Mouse (Mus musculus) bone marrow, adult 2 months (tissue): ENCODE measurements around the gene 1700037H04Rik. TPM values are rescaled to one million over a fixed set of nuclear protein-coding genes. Genes with fewer than 3 reads are reported as not detected.

Source experiments
- H3K27ac ChIP-seq: fragments of 200-500 bp; 2 replicates; pipeline ENCODE4 v1.5.1; 2012; ENCODE audit warnings: low read depth, mild to moderate bottlenecking, control low read depth, inconsistent platforms, low read length; ENCODE audit not compliant: control insufficient read depth, poor library complexity, insufficient read depth
- H3K4me1 ChIP-seq: fragments of 200-500 bp; 2 replicates; pipeline ENCODE4 v1.6.1; 2011; ENCODE audit warnings: low read length; ENCODE audit not compliant: control insufficient read depth, insufficient read depth
- H3K4me3 ChIP-seq: fragments of 200-500 bp; replicated peaks from 2 replicates; pipeline ENCODE3; 2011; ENCODE audit warnings: mild to moderate bottlenecking, low read depth, low read length, control low read depth; ENCODE audit not compliant: control insufficient read depth
- CTCF ChIP-seq: fragments of 200-500 bp; IDR thresholded peaks from 2 replicates; pipeline ENCODE4 v1.5.1; 2011; ENCODE audit warnings: low read length, control low read depth; ENCODE audit not compliant: control insufficient read depth, insufficient read depth
- POLR2A ChIP-seq: fragments of 200-500 bp; IDR thresholded peaks from 2 replicates; pipeline ENCODE4 v1.6.1; 2011; ENCODE audit warnings: low read depth, mild to moderate bottlenecking, control low read depth, low read length, borderline replicate concordance; ENCODE audit not compliant: control insufficient read depth
- WGBS: fragments of 180-500 bp; shearing (Covaris S2); methylation state at CpG from one replicate; pipeline ENCODE4 v1.1.7; 2018; 5-methylcytosine and 5-hydroxymethylcytosine counted together
- polyA plus RNA-seq: library from polyadenylated mRNA; stranded (reverse); fragments of >200 nt; gene quantifications from 2 replicates; pipeline ENCODE4 v1.2.4, GENCODE M21; 2011; ENCODE audit warnings: low replicate concordance; ENCODE audit not compliant: missing spikeins, insufficient read depth, insufficient read length

1700037H04Rik gene
- polyA plus RNA-seq, 1 experiment = 46.9 TPM

- TF ChIP-seq CTCF = no peak
- H3K27ac ChIP-seq = no peak overlapping the region
- WGBS = 82% methylated on average over 2 of the region's 2 CpGs
- no peak overlapping the region for H3K4me3 ChIP-seq
- H3K4me1 ChIP-seq = peaks cover 7% of the 10 kb centered on the region
Measured at GRCm38 (mm10) chr2:131200710-131201109, 40.8 kb upstream of the 1700037H04Rik start.

- TF ChIP-seq CTCF = no peak
- TF ChIP-seq POLR2A = no peak
- peak overlapping the region; percentile 38 for H3K27ac ChIP-seq
- 76% methylated on average over 16 of the region's 16 CpGs for WGBS
Measured at GRCm38 (mm10) chr2:131196606-131197316, 36.9 kb upstream of the 1700037H04Rik start.

GRCm38 (mm10) chr2:131191005-131191390, 31.1 kb upstream of the 1700037H04Rik start:
- H3K4me1 ChIP-seq = peaks cover 7% of the 10 kb centered on the region
- no peak for TF ChIP-seq POLR2A
- no peak for TF ChIP-seq CTCF
- 49% methylated on average over 7 of the region's 7 CpGs for WGBS
- no peak overlapping the region for H3K4me3 ChIP-seq
- H3K27ac ChIP-seq = peak overlapping the region; percentile 62

More at GRCm38 (mm10) chr2:131196606-131197316, 36.9 kb upstream of the 1700037H04Rik start:
- H3K4me1 ChIP-seq = peaks cover 2% of the 10 kb centered on the region; the same call in 1 of the 2 replicates
- H3K4me3 ChIP-seq = no peak overlapping the region

- 80% methylated on average over 10 of the region's 10 CpGs for WGBS
- Histone ChIP-seq H3K27ac (peak overlapping the region; percentile 71), H3K4me1 (peaks cover 7% of the 10 kb centered on the region), H3K4me3 (no peak overlapping the region)
- no peak for TF ChIP-seq CTCF
- TF ChIP-seq POLR2A = no peak
Measured at GRCm38 (mm10) chr2:131190344-131191004, 30.6 kb upstream of the 1700037H04Rik start.

GRCm38 (mm10) chr2:131189521-131190309, 29.8 kb upstream of the 1700037H04Rik start:
- TF ChIP-seq POLR2A (no peak), CTCF (no peak)
- Histone ChIP-seq H3K4me1 (peaks cover 7% of the 10 kb centered on the region), H3K27ac (peak overlapping the region; percentile 71), H3K4me3 (peak overlapping the region; percentile 35)
- 43% methylated on average over 5 of the region's 5 CpGs for WGBS

GRCm38 (mm10) chr2:131188311-131188710, 28.4 kb upstream of the 1700037H04Rik start:
- Histone ChIP-seq H3K4me3 (peak overlapping the region; percentile 93), H3K27ac (peak overlapping the region; percentile 92; the same call in 1 of the 2 replicates), H3K4me1 (peaks cover 7% of the 10 kb centered on the region)
- 74% methylated on average over 5 of the region's 5 CpGs for WGBS
- no peak for TF ChIP-seq POLR2A
- TF ChIP-seq CTCF = no peak

GRCm38 (mm10) chr2:131187602-131187922, 27.7 kb upstream of the 1700037H04Rik start:
- Histone ChIP-seq H3K4me1 (peaks cover 7% of the 10 kb centered on the region), H3K27ac (peak overlapping the region; percentile 92)
- 49% methylated on average over 3 of the region's 3 CpGs for WGBS

More at GRCm38 (mm10) chr2:131187602-131187922, 27.7 kb upstream of the 1700037H04Rik start:
- no peak for TF ChIP-seq POLR2A
- no peak for TF ChIP-seq CTCF
- H3K4me3 ChIP-seq = peak overlapping the region; percentile 93
